Mouse (Mus musculus): ENCODE measurements at regions not wholly inside any gene's neighbourhood (a gene's known extent, or its start where the extent isn't known, plus 50 kb on each side); places are given as distances from the start of the nearest gene placed in this dataset.

DNA sequence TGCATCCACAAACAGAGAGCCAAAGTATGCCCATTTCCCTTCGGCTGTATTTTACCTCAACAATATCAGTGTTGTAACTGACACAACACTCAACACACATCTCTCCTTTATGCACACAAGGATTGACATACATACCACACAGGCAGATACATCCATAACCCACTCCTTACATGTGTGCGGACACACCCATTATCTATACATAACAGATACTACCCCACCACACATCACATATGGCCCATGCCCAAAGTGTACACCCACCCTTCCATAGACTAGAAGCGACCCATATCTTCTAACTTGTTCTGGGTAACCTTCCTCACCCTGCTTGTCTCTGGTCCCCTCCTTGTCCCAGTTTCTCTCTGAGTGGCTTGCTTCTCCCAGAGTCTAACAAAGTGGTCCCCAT is 340.7 kb upstream of the Runx1 start:
- TF ChIP-seq CTCF (IDR thresholded peaks at IDR 0.05; ENCODE audit: low read depth) (no peak), EP300 (IDR thresholded peaks at IDR 0.05; ENCODE audit: low read depth) (no peak)
